Mouse (Mus musculus) embryonic facial prominence, embryonic 13.5 days (tissue): ENCODE data around the gene Hist1h3g. TPM values are rescaled to one million over a fixed set of nuclear protein-coding genes. Genes with fewer than 3 reads are reported as not detected.
"Not testable (repeated sequence)": the region's sequence is repeated elsewhere in the genome, so short reads cannot be mapped to it uniquely, and the experiment has no call there.

Experiments
- ATAC-seq: fragments of 200-750 bp; cut with Nextera tagmentation; 2 replicates; pipeline ENCODE4 v1.8.0; 2017; ENCODE audit warnings: low read depth; ENCODE audit not compliant: insufficient number of reproducible peaks, insufficient read depth, low FRiP score, low TSS enrichment
- H3K27ac ChIP-seq: fragments of 300-500 bp; sonication (generic); 2 replicates; pipeline ENCODE4 v1.5.1; 2015; ENCODE audit warnings: moderate library complexity, mild to moderate bottlenecking, inconsistent platforms
- H3K27me3 ChIP-seq: fragments of 300-500 bp; sonication (generic); 2 replicates; pipeline ENCODE4 v1.6.1; 2015; ENCODE audit warnings: mild to moderate bottlenecking, inconsistent platforms
- H3K36me3 ChIP-seq: fragments of 300-500 bp; sonication (generic); 2 replicates; pipeline ENCODE4 v1.6.1; 2015; ENCODE audit warnings: mild to moderate bottlenecking, inconsistent platforms
- H3K4me1 ChIP-seq: fragments of 300-500 bp; sonication (generic); 2 replicates; pipeline ENCODE4 v1.6.1; 2015; ENCODE audit warnings: inconsistent platforms
- H3K4me2 ChIP-seq: fragments of 300-500 bp; sonication (generic); 2 replicates; pipeline ENCODE4 v1.6.1; 2015; ENCODE audit warnings: moderate library complexity, mild to moderate bottlenecking, inconsistent platforms
- H3K4me3 ChIP-seq: fragments of 300-500 bp; sonication (generic); 2 replicates; pipeline ENCODE4 v1.5.1; 2015; ENCODE audit warnings: mild to moderate bottlenecking, inconsistent platforms
- H3K9ac ChIP-seq: fragments of 300-500 bp; sonication (generic); 2 replicates; pipeline ENCODE4 v1.6.1; 2015; ENCODE audit warnings: mild to moderate bottlenecking, inconsistent platforms
- H3K9me3 ChIP-seq: fragments of 300-500 bp; sonication (generic); 2 replicates; pipeline ENCODE4 v1.6.1; 2016; ENCODE audit warnings: inconsistent platforms
- WGBS: fragments of 180-500 bp; shearing (Covaris S2); methylation state at CpG from one replicate; pipeline ENCODE4 v1.1.7; 2015; ENCODE audit warnings: mixed read lengths; 5-methylcytosine and 5-hydroxymethylcytosine counted together
- polyA plus RNA-seq: library from polyadenylated mRNA; unstranded; fragments of >200 nt; fragmentation: Nextera tagmentation; extraction: Ambion mirVana; gene quantifications from 2 replicates; pipeline ENCODE4 v1.2.1, GENCODE M21; 2015

The Hist1h3g gene
- polyA plus RNA-seq, 1 experiment from 2014 or later = 6.7 TPM

DNA sequence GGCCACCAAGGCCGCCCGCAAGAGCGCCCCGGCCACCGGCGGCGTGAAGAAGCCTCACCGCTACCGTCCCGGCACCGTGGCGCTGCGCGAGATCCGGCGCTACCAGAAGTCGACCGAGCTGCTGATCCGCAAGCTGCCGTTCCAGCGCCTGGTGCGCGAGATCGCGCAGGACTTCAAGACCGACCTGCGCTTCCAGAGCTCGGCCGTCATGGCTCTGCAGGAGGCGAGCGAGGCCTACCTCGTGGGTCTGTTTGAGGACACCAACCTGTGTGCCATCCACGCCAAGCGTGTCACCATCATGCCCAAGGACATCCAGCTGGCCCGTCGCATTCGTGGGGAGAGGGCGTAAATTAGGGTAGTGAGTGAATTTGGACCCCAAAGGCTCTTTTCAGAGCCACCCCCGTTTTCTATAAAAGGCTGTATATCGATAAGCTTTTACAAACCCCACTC, 40.7 kb downstream of the Hist1h3g start:
- not testable (repeated sequence) for H3K9me3 ChIP-seq, H3K27me3 ChIP-seq, H3K36me3 ChIP-seq, ATAC-seq
- peak overlapping the region; percentile 92 for H3K27ac ChIP-seq
- H3K9ac ChIP-seq = peak overlapping the region; percentile 85
- peaks cover 18% of the 10 kb centered on the region for H3K4me1 ChIP-seq
- peak overlapping the region; percentile 50 for H3K4me3 ChIP-seq
- H3K4me2 ChIP-seq = peak overlapping the region; percentile 75
- WGBS = under 1% methylated on average over 14 of the region's 40 CpGs

DNA sequence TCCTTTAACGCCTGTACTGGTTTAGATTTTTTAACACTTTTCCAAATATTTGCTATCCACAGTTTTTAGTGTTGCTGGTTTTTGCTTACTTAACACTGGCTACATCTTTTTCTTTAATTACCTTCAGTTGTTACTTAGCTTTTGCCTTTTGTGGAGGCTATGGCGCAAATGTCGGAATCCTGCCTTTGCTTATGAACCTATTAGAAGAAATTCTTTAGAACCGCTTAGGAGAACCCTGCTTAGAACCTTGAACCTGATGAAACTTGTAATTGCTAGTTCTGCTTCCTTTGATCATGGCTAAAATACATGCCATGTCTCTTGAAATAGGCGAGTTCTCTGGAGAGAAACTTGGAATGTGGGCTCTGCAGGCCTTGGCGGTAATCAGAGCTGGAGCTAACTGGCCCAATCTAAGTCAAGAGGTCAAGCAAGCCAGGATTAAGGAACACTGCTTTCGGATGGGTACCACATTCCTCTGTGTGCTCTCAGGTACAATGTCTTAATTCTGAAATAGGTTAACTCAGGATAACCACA, 41.2 kb downstream of the Hist1h3g start:
- Histone ChIP-seq H3K4me1 (peaks cover 20% of the 10 kb centered on the region), H3K9me3 (no peaks in the 10 kb centered on the region), H3K9ac (peak overlapping the region; percentile 85), H3K4me2 (peak overlapping the region; percentile 75), H3K27ac (peak overlapping the region; percentile 92), H3K36me3 (no peaks in the 10 kb centered on the region), H3K4me3 (peak overlapping the region; percentile 50), H3K27me3 (no peaks in the 10 kb centered on the region)
- WGBS = 4% methylated on average over 7 of the region's 7 CpGs
- ATAC-seq = no peak

DNA sequence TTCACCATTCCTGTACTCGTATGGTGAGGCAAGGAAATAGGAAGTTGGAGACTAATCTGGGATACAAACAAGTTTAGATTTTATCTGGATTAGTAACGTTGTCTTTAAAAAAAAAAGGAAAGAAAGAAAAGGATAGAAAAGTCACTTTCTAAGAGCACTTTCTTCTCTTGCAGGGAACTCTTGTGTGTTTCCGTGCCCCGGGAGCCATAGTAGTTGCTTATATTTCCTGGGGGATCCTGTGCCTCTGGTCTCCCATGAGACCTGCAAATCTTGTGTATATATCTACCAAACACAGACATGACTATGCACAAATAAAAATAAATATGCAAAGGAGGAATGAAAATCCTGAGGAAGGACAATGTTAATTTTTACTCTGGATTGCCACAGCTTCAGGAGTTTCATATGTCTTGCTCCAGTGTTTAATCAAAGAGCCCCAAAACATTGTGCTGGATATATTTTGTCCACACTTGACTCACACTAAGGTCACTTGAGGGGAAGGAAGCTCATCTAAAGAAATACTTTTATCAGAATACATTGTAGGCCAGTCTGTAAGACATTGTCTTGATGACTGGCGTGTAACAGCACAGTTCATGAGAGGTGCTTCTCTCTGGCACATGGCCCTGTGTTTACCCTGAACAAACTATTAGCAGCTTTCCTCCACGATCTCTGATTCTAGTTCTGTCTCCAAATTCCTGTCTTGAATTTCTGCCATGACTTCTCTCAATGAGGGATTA, 41.9 kb downstream of the Hist1h3g start:
- peak overlapping the region; percentile 85 for H3K9ac ChIP-seq
- peak overlapping the region; percentile 50 for H3K4me3 ChIP-seq
- peaks cover 23% of the 10 kb centered on the region for H3K4me1 ChIP-seq
- WGBS = 33% methylated on average over 6 of the region's 6 CpGs
- peak overlapping the region; percentile 92 for H3K27ac ChIP-seq
- H3K27me3 ChIP-seq = no peaks in the 10 kb centered on the region
- no peak for ATAC-seq
- H3K9me3 ChIP-seq = no peaks in the 10 kb centered on the region
- H3K36me3 ChIP-seq = no peaks in the 10 kb centered on the region
- H3K4me2 ChIP-seq = peak overlapping the region; percentile 75

DNA sequence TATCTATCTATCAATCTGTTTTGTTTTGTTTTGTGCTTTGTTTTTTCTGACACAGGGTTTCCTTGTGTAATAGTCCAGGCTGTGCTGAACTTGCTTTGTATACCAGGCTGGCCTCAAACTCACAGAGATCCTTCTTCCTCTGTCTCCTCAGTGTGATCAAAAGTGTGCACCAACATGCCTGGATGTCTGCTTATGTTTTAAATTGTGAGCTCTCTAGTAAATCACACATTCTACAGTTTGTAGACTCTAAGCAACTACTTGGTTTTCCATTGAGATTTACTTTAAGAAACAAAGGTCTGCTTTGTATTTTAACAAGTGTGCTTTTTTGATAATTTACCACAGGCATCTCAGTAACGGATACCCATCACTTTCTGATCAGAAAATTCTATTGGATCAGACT, 42.6 kb downstream of the Hist1h3g start:
- no peak for ATAC-seq

GRCm38 (mm10) chr13:23581408-23582218, 46.4 kb downstream of the Hist1h3g start, which contains the start of gene Hist1h4d:
Gene Hist1h4d (plus strand): TSS chr13:23581598.
- Histone ChIP-seq H3K9ac (peak within 1 kb of the TSS; percentile 80), H3K9me3 (no peaks in the 10 kb centered on the region), H3K4me1 (peaks cover 38% of the 10 kb centered on the region), H3K36me3 (no peaks in the 10 kb centered on the region), H3K4me2 (peak within 1 kb of the TSS; percentile 84), H3K27ac (peak within 1 kb of the TSS; percentile 98), H3K4me3 (peak within 1 kb of the TSS; percentile 59), H3K27me3 (no peaks in the 10 kb centered on the region)
- ATAC-seq = peak; percentile 88
- WGBS = under 1% methylated on average over 43 of the region's 43 CpGs

More for the DNA sequence above, 42.6 kb downstream of the Hist1h3g start:
- 83% methylated on average over 1 of the region's 1 CpGs for WGBS
- H3K4me3 ChIP-seq = no peak overlapping the region
- H3K9me3 ChIP-seq = no peaks in the 10 kb centered on the region
- H3K4me2 ChIP-seq = no peak overlapping the region
- H3K27me3 ChIP-seq = no peaks in the 10 kb centered on the region
- peaks cover 31% of the 10 kb centered on the region for H3K4me1 ChIP-seq
- H3K27ac ChIP-seq = peak overlapping the region; percentile 64; the same call in 1 of the 2 replicates
- H3K9ac ChIP-seq = no peak overlapping the region
- no peaks in the 10 kb centered on the region for H3K36me3 ChIP-seq

DNA sequence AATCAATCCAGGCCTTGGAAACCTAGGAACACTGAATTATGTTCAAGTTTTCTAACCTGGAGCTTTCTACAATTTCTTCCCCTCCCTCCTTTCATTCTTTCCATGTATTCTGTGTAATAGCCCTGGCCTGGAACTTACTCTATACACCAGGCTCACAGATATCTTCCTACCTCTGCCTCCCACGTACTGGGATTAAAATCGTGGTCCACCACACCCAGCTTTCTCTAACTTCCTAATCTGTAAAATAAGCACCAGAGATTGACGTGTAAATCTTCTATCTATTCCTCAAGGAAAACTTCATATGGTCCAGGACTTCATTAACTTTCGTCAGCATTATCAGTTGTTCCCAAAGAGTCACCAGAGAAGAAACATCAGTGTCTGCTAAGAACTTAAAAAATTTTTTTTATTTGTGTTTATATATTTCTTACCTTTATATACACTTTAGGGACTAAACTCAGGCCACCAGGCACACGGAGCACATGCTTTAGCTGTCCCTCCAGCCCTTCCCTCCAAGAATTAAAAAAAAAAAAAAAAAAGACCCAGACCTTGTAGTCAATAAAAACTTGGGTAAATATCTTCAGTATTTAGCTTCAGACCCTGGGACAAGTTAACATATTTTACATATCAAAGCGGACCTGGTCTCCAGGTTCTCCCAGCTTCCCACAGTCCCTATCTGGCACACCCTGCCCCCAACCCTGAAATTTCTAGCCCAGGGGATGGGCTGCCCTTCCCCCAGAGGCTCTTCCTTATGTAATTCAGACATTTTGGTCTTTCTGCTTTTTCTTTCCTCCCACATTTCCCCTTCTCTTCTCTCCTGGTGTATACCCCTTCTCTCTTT, 47.2 kb downstream of the Hist1h3g start:
- peaks cover 34% of the 10 kb centered on the region for H3K4me1 ChIP-seq
- H3K36me3 ChIP-seq = no peaks in the 10 kb centered on the region
- peak overlapping the region; percentile 98 for H3K27ac ChIP-seq
- H3K4me3 ChIP-seq = peak overlapping the region; percentile 59
- H3K9ac ChIP-seq = peak overlapping the region; percentile 80
- H3K27me3 ChIP-seq = no peaks in the 10 kb centered on the region
- H3K4me2 ChIP-seq = peak overlapping the region; percentile 84
- ATAC-seq = no peak
- H3K9me3 ChIP-seq = no peaks in the 10 kb centered on the region
- 4% methylated on average over 6 of the region's 6 CpGs for WGBS

DNA sequence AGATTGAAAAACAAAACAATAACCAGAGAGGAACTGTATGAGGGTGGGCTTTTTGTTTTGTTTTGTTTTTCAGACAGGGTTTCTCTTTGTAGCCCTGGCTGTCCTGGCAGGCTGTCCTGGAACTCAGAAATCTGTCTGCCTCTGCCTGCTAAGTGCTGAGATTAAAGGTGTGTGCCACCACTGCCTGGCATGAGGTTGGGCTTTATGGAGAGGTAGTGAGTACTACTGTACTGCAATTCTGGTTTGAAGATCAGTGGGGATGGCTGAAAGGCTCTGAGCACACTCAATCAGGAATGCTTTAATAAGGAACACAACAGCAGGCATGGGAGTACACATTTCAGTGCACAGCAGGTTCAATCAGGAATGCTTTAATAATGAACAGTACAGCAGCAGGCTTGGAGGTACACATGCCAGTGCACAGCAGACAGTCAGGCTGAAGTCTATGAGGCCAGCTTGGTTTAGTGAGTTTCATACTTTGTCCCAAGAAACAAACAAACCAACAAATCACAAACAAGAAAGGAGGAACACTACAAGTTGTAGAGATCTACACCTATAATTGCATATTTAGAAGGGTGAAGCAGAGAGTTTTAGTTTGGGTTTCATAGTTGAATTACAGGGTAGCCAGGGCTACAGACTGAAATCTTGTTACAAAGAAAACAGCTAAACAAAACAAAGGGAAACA, 48.3 kb downstream of the Hist1h3g start:
- Histone ChIP-seq H3K27me3 (no peaks in the 10 kb centered on the region), H3K4me2 (peak overlapping the region; percentile 84), H3K9me3 (no peaks in the 10 kb centered on the region), H3K27ac (peak overlapping the region; percentile 98), H3K9ac (peak overlapping the region; percentile 41; the same call in 1 of the 2 replicates), H3K4me3 (no peak overlapping the region), H3K4me1 (peaks cover 34% of the 10 kb centered on the region), H3K36me3 (no peaks in the 10 kb centered on the region)
- no peak for ATAC-seq

GRCm38 (mm10) chr13:23584331-23584730, 49.1 kb downstream of the Hist1h3g start:
- H3K4me1 ChIP-seq = peaks cover 34% of the 10 kb centered on the region
- no peaks in the 10 kb centered on the region for H3K27me3 ChIP-seq
- peak overlapping the region; percentile 98 for H3K27ac ChIP-seq
- peak overlapping the region; percentile 78 for H3K9ac ChIP-seq
- ATAC-seq = no peak
- H3K36me3 ChIP-seq = no peaks in the 10 kb centered on the region
- H3K4me3 ChIP-seq = peak overlapping the region; percentile 50
- no peaks in the 10 kb centered on the region for H3K9me3 ChIP-seq
- peak overlapping the region; percentile 84 for H3K4me2 ChIP-seq

- Histone ChIP-seq H3K4me3 (peak overlapping the region; percentile 50), H3K27me3 (no peaks in the 10 kb centered on the region), H3K27ac (peak overlapping the region; percentile 98), H3K9me3 (no peaks in the 10 kb centered on the region), H3K36me3 (no peaks in the 10 kb centered on the region), H3K9ac (peak overlapping the region; percentile 78), H3K4me1 (peaks cover 34% of the 10 kb centered on the region), H3K4me2 (peak overlapping the region; percentile 84)
- ATAC-seq = no peak
- under 1% methylated on average over 21 of the region's 21 CpGs for WGBS
These were observed 49.8 kb downstream of the Hist1h3g start for GRCm38 (mm10) chr13:23585029-23585441.
